Mouse (Mus musculus): Measurements from ENCODE around the gene Dbp. TPM values are rescaled to one million over a fixed set of nuclear protein-coding genes. Genes with fewer than 3 reads are reported as not detected.
A peak's percentile ranks its signal among the peaks of the same experiment; 100 is the strongest.

Dbp gene
- polyA plus RNA-seq, 1 experiment from 2014 or later: 3.6 TPM

DNA sequence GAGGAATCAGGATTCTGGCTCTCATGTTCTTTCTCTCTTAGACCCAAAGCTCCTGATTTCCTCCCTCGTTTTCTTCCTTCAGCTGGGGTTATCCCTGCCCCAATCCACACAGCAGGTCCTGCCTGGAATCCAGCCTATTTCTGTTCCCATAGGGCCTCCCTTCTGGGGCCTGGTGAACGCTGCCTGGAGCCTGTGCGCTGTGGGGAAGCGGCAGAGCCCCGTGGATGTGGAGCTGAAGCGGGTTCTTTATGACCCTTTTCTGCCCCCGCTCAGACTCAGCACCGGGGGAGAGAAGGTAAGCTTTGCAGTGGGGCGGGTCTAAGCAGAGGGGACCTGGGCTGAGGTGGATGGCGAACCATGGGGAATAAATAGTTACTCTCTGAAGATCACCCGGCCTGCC lies 3.8 kb upstream of the Dbp start:
- no peak overlapping the region for H3K9ac ChIP-seq (replicated peaks)
- H3K4me3 ChIP-seq (ENCODE audit: low read depth, low read length): no peak overlapping the region
- H3K36me3 ChIP-seq (replicated peaks; ENCODE audit: insufficient read depth, low read length): no peaks in the 10 kb centered on the region
- DNase-seq: no peak
- peaks cover 31% of the 10 kb centered on the region for H3K27me3 ChIP-seq (ENCODE audit: insufficient read depth, low read length)
- TF ChIP-seq EP300 (IDR thresholded peaks at IDR 0.05; ENCODE audit: low read depth): no peak
- TF ChIP-seq CTCF (IDR thresholded peaks at IDR 0.05; ENCODE audit: low read depth): no peak
- 46% methylated on average over 11 of the region's 11 CpGs for WGBS (ENCODE audit: insufficient replicate concordance)
- H3K27ac ChIP-seq (ENCODE audit: low read depth): no peak overlapping the region
- no peak overlapping the region for H3K4me2 ChIP-seq (ENCODE audit: low read depth, low read length)
- peaks cover 34% of the 10 kb centered on the region for H3K4me1 ChIP-seq (ENCODE audit: insufficient read depth)
- no peak for ATAC-seq
- H3K9me3 ChIP-seq (ENCODE audit: low read length): no peaks in the 10 kb centered on the region

DNA sequence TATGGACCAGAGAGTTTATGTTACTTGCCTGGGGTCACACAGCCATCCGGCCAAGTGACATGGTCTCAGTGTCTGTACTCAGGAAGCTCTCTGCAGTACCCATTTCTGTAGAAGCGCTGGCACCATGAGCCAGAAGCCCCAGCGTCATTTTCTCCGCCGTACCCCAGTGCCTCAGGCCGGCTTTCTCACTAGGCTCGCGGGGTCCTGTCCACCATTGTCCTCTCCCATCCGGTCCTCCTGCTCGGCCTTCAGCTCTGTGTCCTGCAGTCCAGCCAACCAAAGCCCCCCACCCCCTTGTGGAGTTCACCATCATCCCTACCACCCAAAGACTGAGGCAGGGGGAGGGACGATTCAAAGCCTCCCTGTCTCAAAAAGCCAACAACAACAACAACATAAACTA lies 3.3 kb upstream of the Dbp start:
- Histone ChIP-seq H3K9ac (replicated peaks) (no peak overlapping the region), H3K4me1 (ENCODE audit: insufficient read depth) (peaks cover 39% of the 10 kb centered on the region), H3K4me2 (ENCODE audit: low read depth, low read length) (no peak overlapping the region), H3K27me3 (ENCODE audit: insufficient read depth, low read length) (peaks cover 31% of the 10 kb centered on the region), H3K4me3 (ENCODE audit: low read depth, low read length) (no peak overlapping the region), H3K27ac (ENCODE audit: low read depth) (no peak overlapping the region), H3K9me3 (ENCODE audit: low read length) (no peaks in the 10 kb centered on the region), H3K36me3 (replicated peaks; ENCODE audit: insufficient read depth, low read length) (no peaks in the 10 kb centered on the region)
- no peak for ATAC-seq
- 74% methylated on average over 11 of the region's 11 CpGs for WGBS (ENCODE audit: insufficient replicate concordance)
- DNase-seq: no peak
- TF ChIP-seq CTCF (IDR thresholded peaks at IDR 0.05; ENCODE audit: low read depth) (no peak), EP300 (IDR thresholded peaks at IDR 0.05; ENCODE audit: low read depth) (no peak)

DNA sequence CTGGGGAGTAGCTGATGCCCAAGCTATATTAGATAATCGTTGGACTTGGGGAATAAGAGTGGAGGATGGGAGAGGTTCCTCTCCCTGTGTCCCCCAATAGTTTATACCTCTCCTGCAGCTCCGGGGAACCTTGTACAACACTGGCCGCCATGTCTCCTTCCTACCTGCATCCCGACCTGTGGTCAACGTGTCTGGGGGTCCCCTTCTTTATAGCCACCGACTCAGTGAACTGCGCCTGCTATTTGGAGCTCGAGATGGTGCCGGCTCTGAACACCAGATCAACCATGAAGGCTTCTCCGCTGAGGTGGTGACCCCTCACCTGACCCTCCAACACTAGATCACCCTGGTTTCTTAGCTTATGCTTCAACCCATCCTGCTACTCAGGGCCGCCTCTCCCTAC lies 2.6 kb upstream of the Dbp start:
- H3K9ac ChIP-seq (replicated peaks): no peak overlapping the region
- H3K9me3 ChIP-seq (ENCODE audit: low read length): no peaks in the 10 kb centered on the region
- WGBS (ENCODE audit: insufficient replicate concordance): 85% methylated on average over 11 of the region's 11 CpGs
- H3K36me3 ChIP-seq (replicated peaks; ENCODE audit: insufficient read depth, low read length): no peaks in the 10 kb centered on the region
- H3K4me1 ChIP-seq (ENCODE audit: insufficient read depth): peaks cover 46% of the 10 kb centered on the region
- no peak overlapping the region for H3K4me2 ChIP-seq (ENCODE audit: low read depth, low read length)
- no peak for ATAC-seq
- TF ChIP-seq CTCF (IDR thresholded peaks at IDR 0.05; ENCODE audit: low read depth) (no peak), EP300 (IDR thresholded peaks at IDR 0.05; ENCODE audit: low read depth) (no peak)
- no peak for DNase-seq
- no peak overlapping the region for H3K4me3 ChIP-seq (ENCODE audit: low read depth, low read length)
- H3K27ac ChIP-seq (ENCODE audit: low read depth): no peak overlapping the region
- H3K27me3 ChIP-seq (ENCODE audit: insufficient read depth, low read length): peaks cover 31% of the 10 kb centered on the region

DNA sequence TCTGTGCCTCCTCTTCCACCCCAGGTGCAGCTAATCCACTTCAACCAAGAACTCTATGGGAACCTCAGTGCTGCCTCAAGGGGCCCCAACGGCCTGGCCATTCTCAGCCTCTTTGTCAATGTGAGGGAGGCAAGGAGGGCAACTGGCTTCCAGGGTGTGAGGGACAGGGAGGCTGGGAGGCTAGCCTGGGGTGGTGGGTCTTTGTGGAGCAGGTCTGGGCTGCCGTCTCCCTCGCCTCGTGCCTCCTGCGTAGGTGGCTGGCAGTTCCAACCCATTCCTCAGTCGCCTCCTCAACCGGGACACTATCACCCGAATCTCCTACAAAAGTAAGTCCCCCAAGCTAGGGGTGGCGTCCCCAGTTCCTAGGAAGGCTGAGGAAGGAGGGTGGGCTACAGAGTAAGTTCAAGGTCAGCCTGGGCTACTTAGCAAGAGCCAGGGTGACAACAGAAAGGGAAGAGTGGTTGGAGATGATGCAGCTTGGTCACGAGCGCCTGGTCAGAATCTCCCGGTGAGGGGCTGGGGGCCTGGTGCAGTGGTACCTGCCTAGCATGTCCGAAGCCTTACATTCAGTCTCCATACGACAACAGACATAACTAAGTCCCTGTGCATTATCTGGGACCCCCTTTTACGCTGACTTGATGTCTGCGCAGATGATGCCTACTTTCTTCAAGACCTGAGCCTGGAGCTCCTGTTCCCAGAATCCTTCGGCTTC lies 1.9 kb upstream of the Dbp start:
- H3K27ac ChIP-seq (ENCODE audit: low read depth): no peak overlapping the region
- 87% methylated on average over 17 of the region's 17 CpGs for WGBS (ENCODE audit: insufficient replicate concordance)
- no peaks in the 10 kb centered on the region for H3K9me3 ChIP-seq (ENCODE audit: low read length)
- DNase-seq (no peak), ATAC-seq (no peak)
- H3K9ac ChIP-seq (replicated peaks): no peak overlapping the region
- no peak overlapping the region for H3K4me2 ChIP-seq (ENCODE audit: low read depth, low read length)
- no peak overlapping the region for H3K4me3 ChIP-seq (ENCODE audit: low read depth, low read length)
- peaks cover 31% of the 10 kb centered on the region for H3K27me3 ChIP-seq (ENCODE audit: insufficient read depth, low read length)
- H3K4me1 ChIP-seq (ENCODE audit: insufficient read depth): peaks cover 50% of the 10 kb centered on the region
- no peak for TF ChIP-seq EP300 (IDR thresholded peaks at IDR 0.05; ENCODE audit: low read depth)
- no peak for TF ChIP-seq CTCF (IDR thresholded peaks at IDR 0.05; ENCODE audit: low read depth)
- no peaks in the 10 kb centered on the region for H3K36me3 ChIP-seq (replicated peaks; ENCODE audit: insufficient read depth, low read length)

DNA sequence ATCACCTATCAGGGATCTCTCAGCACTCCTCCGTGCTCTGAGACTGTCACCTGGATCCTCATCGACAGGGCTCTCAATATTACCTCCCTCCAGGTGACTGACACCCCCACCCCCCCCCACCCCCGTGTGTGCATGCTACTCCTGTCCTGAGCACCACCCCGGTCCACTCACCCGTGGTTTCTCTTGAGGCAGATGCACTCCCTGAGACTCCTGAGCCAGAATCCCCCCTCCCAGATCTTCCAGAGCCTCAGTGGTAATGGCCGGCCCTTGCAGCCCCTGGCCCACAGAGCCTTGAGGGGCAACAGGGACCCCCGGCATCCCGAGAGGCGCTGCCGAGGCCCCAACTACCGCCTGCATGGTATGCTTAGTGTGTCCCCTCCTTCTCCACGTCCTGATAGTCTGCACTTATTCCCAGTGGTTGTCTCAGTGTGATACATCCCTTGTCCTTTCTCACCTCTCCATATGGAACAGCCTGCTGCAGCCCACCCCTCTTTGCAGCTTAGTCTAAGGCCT lies 1.3 kb upstream of the Dbp start:
- Histone ChIP-seq H3K27ac (ENCODE audit: low read depth) (peak overlapping the region; percentile 77; the same call in 1 of the 2 replicates), H3K4me3 (ENCODE audit: low read depth, low read length) (no peak overlapping the region), H3K36me3 (replicated peaks; ENCODE audit: insufficient read depth, low read length) (no peaks in the 10 kb centered on the region), H3K9me3 (ENCODE audit: low read length) (no peaks in the 10 kb centered on the region), H3K4me2 (ENCODE audit: low read depth, low read length) (peak overlapping the region; percentile 99), H3K9ac (replicated peaks) (no peak overlapping the region), H3K4me1 (ENCODE audit: insufficient read depth) (peaks cover 56% of the 10 kb centered on the region), H3K27me3 (ENCODE audit: insufficient read depth, low read length) (peaks cover 27% of the 10 kb centered on the region)
- no peak for ATAC-seq
- 37% methylated on average over 12 of the region's 12 CpGs for WGBS (ENCODE audit: insufficient replicate concordance)
- DNase-seq: no peak
- TF ChIP-seq EP300 (IDR thresholded peaks at IDR 0.05; ENCODE audit: low read depth) (no peak), CTCF (IDR thresholded peaks at IDR 0.05; ENCODE audit: low read depth) (no peak)

DNA sequence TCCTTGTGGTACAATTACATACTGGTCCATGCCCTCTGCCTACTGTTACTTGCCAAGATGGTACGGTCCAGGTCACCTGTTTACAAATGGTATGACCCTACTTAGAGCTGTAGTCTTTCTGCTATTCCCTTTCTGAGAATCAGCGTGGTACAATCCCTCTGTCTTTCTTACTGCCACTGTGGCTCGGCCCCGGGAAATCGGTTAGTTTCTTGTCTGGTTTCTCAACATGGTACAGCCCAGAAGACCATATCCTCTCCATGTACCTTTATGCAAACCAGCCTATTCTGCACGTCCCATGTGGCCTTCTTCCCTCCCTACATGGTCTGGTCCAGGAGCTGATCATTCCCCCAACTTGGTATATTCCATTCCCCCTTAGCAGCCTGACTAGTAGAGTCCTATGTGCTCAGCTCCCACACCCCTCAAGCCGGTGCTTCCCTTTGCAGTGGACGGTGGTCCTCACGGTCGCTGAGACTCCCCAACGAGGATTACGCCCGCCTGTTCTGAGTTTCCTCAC lies 785 bp upstream of the Dbp start:
- WGBS (ENCODE audit: insufficient replicate concordance): 1% methylated on average over 13 of the region's 13 CpGs
- ATAC-seq: peak; percentile 71

More for the DNA sequence above, 785 bp upstream of the Dbp start:
- TF ChIP-seq CTCF (IDR thresholded peaks at IDR 0.05; ENCODE audit: low read depth) (no peak), EP300 (IDR thresholded peaks at IDR 0.05; ENCODE audit: low read depth) (no peak)
- Histone ChIP-seq H3K36me3 (replicated peaks; ENCODE audit: insufficient read depth, low read length) (no peaks in the 10 kb centered on the region), H3K4me2 (ENCODE audit: low read depth, low read length) (peak overlapping the region; percentile 99), H3K9ac (replicated peaks) (0 out of 2 replicates have a peak overlapping the region, but pooled peaks have one; percentile 50), H3K4me1 (ENCODE audit: insufficient read depth) (peaks cover 60% of the 10 kb centered on the region), H3K27me3 (ENCODE audit: insufficient read depth, low read length) (peaks cover 22% of the 10 kb centered on the region), H3K27ac (ENCODE audit: low read depth) (peak overlapping the region; percentile 77), H3K9me3 (ENCODE audit: low read length) (no peaks in the 10 kb centered on the region), H3K4me3 (ENCODE audit: low read depth, low read length) (peak overlapping the region; percentile 32)
- DNase-seq: peak; percentile 61

All from liver, postnatal 0 days (tissue).